Mouse (Mus musculus) gastrocnemius, adult 2 months (tissue): ENCODE data around the gene Lars2. TPM values are rescaled to one million over a fixed set of nuclear protein-coding genes. Genes with fewer than 3 reads are reported as not detected.

Source experiments
- DNase-seq: peaks from one replicate; pipeline ENCODE4 v3.0.0; 2022
- H3K27ac ChIP-seq: fragments of 200-600 bp; 2 replicates; pipeline ENCODE4 v1.8.1; 2022; ENCODE audit warnings: mild to moderate bottlenecking
- H3K4me3 ChIP-seq: fragments of 200-600 bp; 2 replicates; pipeline ENCODE4 v1.8.1; 2022; ENCODE audit warnings: mild to moderate bottlenecking, moderate library complexity
- CTCF ChIP-seq: fragments of 200-600 bp; IDR thresholded peaks from 2 replicates; pipeline ENCODE4 v1.8.1; 2022; ENCODE audit warnings: antibody characterized with exemption, mild to moderate bottlenecking, moderate library complexity
- intact Hi-C: fragments of 180-260 bp; cut with DNase I; formaldehyde crosslinking; loops from one replicate; pipeline ENCODE4 v1.15.1; 2025
- total RNA-seq, 2 experiments: library from RNA; stranded (reverse); gene quantifications; 2 replicates each; pipeline ENCODE4 v1.2.3; 2021

Gene Lars2
- total RNA-seq, 2 experiments from 2014 or later = 22.9 to 24.3 TPM

- DNase-seq = no peak
- intact Hi-C loops = no loop called here
- Histone ChIP-seq H3K4me3 (peak overlapping the region; percentile 92), H3K27ac (peak overlapping the region; percentile 96)
- no peak for TF ChIP-seq CTCF
These were observed 118.1 kb downstream of the Lars2 start for GRCm38 (mm10) chr9:123484830-123485229.

GRCm38 (mm10) chr9:123485561-123485960 is 118.8 kb downstream of the Lars2 start:
- intact Hi-C loops = no loop called here
- Histone ChIP-seq H3K27ac (peak overlapping the region; percentile 96), H3K4me3 (peak overlapping the region; percentile 50)
- DNase-seq = no peak
- TF ChIP-seq CTCF = no peak

- Histone ChIP-seq H3K27ac (peak overlapping the region; percentile 96), H3K4me3 (peak overlapping the region; percentile 50)
- no peak for DNase-seq
- TF ChIP-seq CTCF = no peak
- intact Hi-C loops = no loop called here
These were observed 119.9 kb downstream of the Lars2 start for GRCm38 (mm10) chr9:123486635-123487034.

- no peak for DNase-seq
- TF ChIP-seq CTCF = no peak
- intact Hi-C loops = no loop called here
- Histone ChIP-seq H3K27ac (peak overlapping the region; percentile 96), H3K4me3 (peak overlapping the region; percentile 51)
These were observed 122.3 kb downstream of the Lars2 start for GRCm38 (mm10) chr9:123489073-123489472.

- TF ChIP-seq CTCF = no peak
- H3K4me3 ChIP-seq = peak overlapping the region; percentile 51
- intact Hi-C loops = no loop called here
- DNase-seq = peak; percentile 84
- H3K27ac ChIP-seq = peak overlapping the region; percentile 96
These were observed 123.1 kb downstream of the Lars2 start for GRCm38 (mm10) chr9:123489727-123490343.

GRCm38 (mm10) chr9:123490930-123491329 is 124.2 kb downstream of the Lars2 start:
- no peak for TF ChIP-seq CTCF
- H3K4me3 ChIP-seq = peak overlapping the region; percentile 51
- peak; percentile 67 for DNase-seq
- intact Hi-C loops = no loop called here
- peak overlapping the region; percentile 96 for H3K27ac ChIP-seq

GRCm38 (mm10) chr9:123491917-123492585 is 125.3 kb downstream of the Lars2 start:
- DNase-seq = peak; percentile 70
- intact Hi-C loops = no loop called here
- Histone ChIP-seq H3K4me3 (peak overlapping the region; percentile 31), H3K27ac (peak overlapping the region; percentile 96)
- TF ChIP-seq CTCF = no peak

GRCm38 (mm10) chr9:123496665-123497064 is 129.9 kb downstream of the Lars2 start:
- intact Hi-C loops = no loop called here
- DNase-seq = peak; percentile 73
- Histone ChIP-seq H3K27ac (peak overlapping the region; percentile 81), H3K4me3 (peak overlapping the region; percentile 52)
- TF ChIP-seq CTCF = no peak

GRCm38 (mm10) chr9:123497906-123498305 is 131.2 kb downstream of the Lars2 start:
- Histone ChIP-seq H3K27ac (peak overlapping the region; percentile 31; the same call in 1 of the 2 replicates), H3K4me3 (no peak overlapping the region)
- DNase-seq = no peak
- TF ChIP-seq CTCF = no peak
- intact Hi-C loops = no loop called here

- no peak for TF ChIP-seq CTCF
- Histone ChIP-seq H3K27ac (peak overlapping the region; percentile 16; the same call in 1 of the 2 replicates), H3K4me3 (no peak overlapping the region)
- intact Hi-C loops = loop anchor here (10.0 kb wide), 1 partner anchor 246 kb away; no protein-coding TSS in a partner anchor
- no peak for DNase-seq
These were observed 133.8 kb downstream of the Lars2 start for GRCm38 (mm10) chr9:123500480-123500879.

- intact Hi-C loops = loop anchor here (10.0 kb wide), 1 partner anchor 249 kb away; no protein-coding TSS in a partner anchor
- peak overlapping the region; percentile 75 for H3K27ac ChIP-seq
- no peak for TF ChIP-seq CTCF
- DNase-seq = no peak
- H3K4me3 ChIP-seq = no peak overlapping the region
These were observed 136.6 kb downstream of the Lars2 start for GRCm38 (mm10) chr9:123503171-123503834.

- intact Hi-C loops = loop anchor here (1.0 to 10.0 kb wide), 3 partner anchors 26 to 250 kb away; partner anchors contain the start of gene Limd1
- peak overlapping the region; percentile 75 for H3K27ac ChIP-seq
- peak; percentile 98; the same call in 1 of the 2 replicates for TF ChIP-seq CTCF
- no peak overlapping the region for H3K4me3 ChIP-seq
- peak; percentile 70 for DNase-seq
These were observed 137.6 kb downstream of the Lars2 start for GRCm38 (mm10) chr9:123504325-123504724.

- TF ChIP-seq CTCF = no peak
- Histone ChIP-seq H3K4me3 (no peak overlapping the region), H3K27ac (peak overlapping the region; percentile 75)
- intact Hi-C loops = loop anchor here (2.0 to 10.0 kb wide), 3 partner anchors 27 to 251 kb away; partner anchors contain the start of gene Limd1
- DNase-seq = no peak
These were observed 138.9 kb downstream of the Lars2 start for GRCm38 (mm10) chr9:123505598-123505997.
